Mouse (Mus musculus) erythroid progenitor cell, adult 5-6 weeks (primary cell): ENCODE data around the gene Ypel1. TPM values are rescaled to one million over a fixed set of nuclear protein-coding genes. Genes with fewer than 3 reads are reported as not detected.

Experiments used
- ATAC-seq: replicated peaks from 2 replicates; pipeline ENCODE4 v1.8.0; 2016; ENCODE audit warnings: moderate number of reproducible peaks, mild to moderate bottlenecking, moderate TSS enrichment, inconsistent platforms; ENCODE audit not compliant: poor library complexity, low FRiP score, severe bottlenecking
- total RNA-seq, 2 experiments: library from RNA; stranded (forward) in 1 of 2; stranded (reverse) in 1 of 2; fragments of 150-400 nt in 1 of 2; fragments of 186-747, 209-891 nt in 1 of 2; gene quantifications; 2 replicates each; pipeline versions ENCODE4 v1.2.3 to v1.2.4; 2015 to 2017; ENCODE audit warnings: low replicate concordance in 2 of 2

Ypel1 gene
- total RNA-seq (2015; ENCODE audit: low replicate concordance): not detected in 2 replicates
- total RNA-seq (2017; ENCODE audit: low replicate concordance): not detected in 2 replicates

GRCm38 (mm10) chr16:17069511-17070443 is at the start of gene Ypel1:
TSS of gene Ypel1 (plus strand) at chr16:17069696.
- peak; percentile 71 for ATAC-seq

GRCm38 (mm10) chr16:17024469-17025148 is 44.9 kb upstream of the Ypel1 start:
- no peak for ATAC-seq

- ATAC-seq: no peak
Observed at GRCm38 (mm10) chr16:17029971-17030695, 39.4 kb upstream of the Ypel1 start.

GRCm38 (mm10) chr16:17033754-17034153 is 35.7 kb upstream of the Ypel1 start:
- no peak for ATAC-seq

- no peak for ATAC-seq
Observed at GRCm38 (mm10) chr16:17040716-17041115, 28.8 kb upstream of the Ypel1 start.

- ATAC-seq: no peak
Observed at GRCm38 (mm10) chr16:17041417-17041816, 28.1 kb upstream of the Ypel1 start.

GRCm38 (mm10) chr16:17044320-17044719 is 25.2 kb upstream of the Ypel1 start:
- ATAC-seq: no peak

- no peak for ATAC-seq
Observed at GRCm38 (mm10) chr16:17045287-17045686, 24.2 kb upstream of the Ypel1 start.

GRCm38 (mm10) chr16:17049886-17050285 is 19.6 kb upstream of the Ypel1 start:
- no peak for ATAC-seq

- ATAC-seq: no peak
Observed at GRCm38 (mm10) chr16:17052087-17052486, 17.4 kb upstream of the Ypel1 start.

- ATAC-seq: no peak
Observed at GRCm38 (mm10) chr16:17053903-17054302, 15.6 kb upstream of the Ypel1 start.

- no peak for ATAC-seq
Observed at GRCm38 (mm10) chr16:17055584-17055983, 13.9 kb upstream of the Ypel1 start.

GRCm38 (mm10) chr16:17062338-17062737 is 7.2 kb upstream of the Ypel1 start:
- no peak for ATAC-seq

GRCm38 (mm10) chr16:17067552-17067951 is 1.9 kb upstream of the Ypel1 start:
- no peak for ATAC-seq

GRCm38 (mm10) chr16:17070716-17071115 is 1.2 kb downstream of the Ypel1 start:
- no peak for ATAC-seq

- no peak for ATAC-seq
Observed at GRCm38 (mm10) chr16:17073000-17073399, 3.5 kb downstream of the Ypel1 start.

GRCm38 (mm10) chr16:17076301-17076700 is 6.8 kb downstream of the Ypel1 start:
- ATAC-seq: no peak

- ATAC-seq: no peak
Observed at GRCm38 (mm10) chr16:17076869-17077268, 7.4 kb downstream of the Ypel1 start.

GRCm38 (mm10) chr16:17078101-17078500 is 8.6 kb downstream of the Ypel1 start:
- ATAC-seq: no peak

- no peak for ATAC-seq
Observed at GRCm38 (mm10) chr16:17082121-17082792, 12.8 kb downstream of the Ypel1 start.
